Mouse (Mus musculus): ENCODE results near the gene Gm18596. TPM values are rescaled to one million over a fixed set of nuclear protein-coding genes. Genes with fewer than 3 reads are reported as not detected.
"Not testable (repeated sequence)": the region's sequence is repeated elsewhere in the genome, so short reads cannot be mapped to it uniquely, and the experiment has no call there.

The Gm18596 gene
- polyA plus RNA-seq, 1 experiment from 2014 or later = not detected

DNA sequence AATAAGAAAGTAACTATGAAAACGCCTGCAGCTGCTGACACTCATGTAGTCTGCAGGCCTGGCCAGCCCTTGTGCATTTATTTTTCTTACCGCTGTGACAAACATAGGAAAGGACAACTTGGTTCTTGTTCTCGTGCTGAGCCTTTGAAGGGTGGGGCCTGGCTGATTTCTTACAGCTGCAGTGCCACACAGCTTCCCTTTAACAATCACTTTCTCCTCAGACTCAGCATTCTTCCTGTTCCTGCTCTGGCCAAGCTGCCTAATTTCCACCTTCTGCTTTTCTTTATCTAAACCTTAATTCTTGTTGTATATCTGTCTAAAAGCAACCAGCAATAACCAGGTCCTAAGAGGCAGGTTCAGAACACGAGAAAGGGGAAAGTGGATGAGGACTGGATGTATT is 28.7 kb downstream of the Gm18596 start:
- H3K4me1 ChIP-seq (replicated peaks; ENCODE audit: control insufficient read depth, insufficient read depth, low read length) = no peaks in the 10 kb centered on the region
- H3K36me3 ChIP-seq (ENCODE audit: control insufficient read depth, insufficient read depth) = no peaks in the 10 kb centered on the region
- TF ChIP-seq CTCF (IDR thresholded peaks at IDR 0.05; ENCODE audit: low read depth) = no peak
- H3K4me3 ChIP-seq (ENCODE audit: low read depth, low read length) = no peak overlapping the region
- no peak for ATAC-seq
- H3K9me3 ChIP-seq (ENCODE audit: control insufficient read depth) = no peaks in the 10 kb centered on the region
- no peak overlapping the region for H3K4me2 ChIP-seq (replicated peaks; ENCODE audit: low read depth)
- 56% methylated on average over 4 of the region's 4 CpGs for WGBS
- no peak overlapping the region for H3K27ac ChIP-seq (ENCODE audit: low read depth, low read length)
- H3K9ac ChIP-seq (ENCODE audit: low read depth, low read length) = no peak overlapping the region
- H3K27me3 ChIP-seq (replicated peaks; ENCODE audit: control insufficient read depth, insufficient read depth, low read length) = no peaks in the 10 kb centered on the region

DNA sequence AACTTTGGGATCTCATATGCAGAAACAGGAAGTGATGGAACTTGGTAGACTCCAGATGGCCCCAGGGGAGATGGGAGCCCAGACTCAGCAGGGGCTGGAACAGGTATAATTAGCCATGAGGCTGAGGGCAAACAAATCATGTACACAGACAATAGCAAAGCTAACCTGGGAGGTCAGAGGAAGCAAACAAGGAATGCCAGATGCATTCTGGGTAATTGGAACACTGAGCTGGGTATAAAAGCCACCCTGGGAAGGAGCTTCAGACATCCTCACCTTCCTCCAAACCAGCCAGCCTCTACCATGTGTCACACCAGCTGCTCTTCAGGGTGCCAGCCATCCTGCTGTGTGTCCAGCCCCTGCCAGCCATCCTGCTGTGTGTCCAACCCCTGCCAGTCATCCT is 31.3 kb downstream of the Gm18596 start, which contains the start of gene Gm10024:
TSS of gene Gm10024 (plus strand) at position 301 of the 400 bp plus-strand sequence.
- H3K27me3 ChIP-seq (replicated peaks; ENCODE audit: control insufficient read depth, insufficient read depth, low read length); H3K4me1 ChIP-seq (replicated peaks; ENCODE audit: control insufficient read depth, insufficient read depth, low read length); H3K9me3 ChIP-seq (ENCODE audit: control insufficient read depth); ATAC-seq; H3K4me2 ChIP-seq (replicated peaks; ENCODE audit: low read depth); H3K27ac ChIP-seq (ENCODE audit: low read depth, low read length); H3K9ac ChIP-seq (ENCODE audit: low read depth, low read length); H3K4me3 ChIP-seq (ENCODE audit: low read depth, low read length); H3K36me3 ChIP-seq (ENCODE audit: control insufficient read depth, insufficient read depth): not testable (repeated sequence)

DNA sequence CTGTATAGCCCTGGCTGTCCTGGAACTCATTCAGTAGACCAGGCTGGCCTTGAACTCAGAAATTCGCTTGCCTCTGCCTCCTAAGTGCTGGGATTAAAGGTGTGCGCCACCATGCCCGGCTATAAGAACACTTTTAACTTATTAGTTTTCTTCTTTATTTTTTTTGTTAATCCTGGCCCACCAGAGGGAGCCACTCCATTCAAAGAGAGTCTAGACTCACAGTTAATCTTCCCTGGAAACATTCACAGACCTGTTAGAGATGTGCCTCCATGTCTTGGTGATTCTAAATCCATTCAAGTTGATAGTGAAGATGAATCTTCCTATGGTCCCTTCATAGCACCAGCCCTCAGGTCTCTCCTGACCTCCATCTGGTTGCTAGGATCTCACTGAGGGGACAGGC is 32.6 kb downstream of the Gm18596 start:
- H3K9me3 ChIP-seq (ENCODE audit: control insufficient read depth) = no peaks in the 10 kb centered on the region
- ATAC-seq = no peak
- no peaks in the 10 kb centered on the region for H3K27me3 ChIP-seq (replicated peaks; ENCODE audit: control insufficient read depth, insufficient read depth, low read length)
- TF ChIP-seq CTCF (IDR thresholded peaks at IDR 0.05; ENCODE audit: low read depth) = no peak
- H3K36me3 ChIP-seq (ENCODE audit: control insufficient read depth, insufficient read depth) = no peaks in the 10 kb centered on the region
- H3K4me3 ChIP-seq (ENCODE audit: low read depth, low read length) = no peak overlapping the region
- no peak overlapping the region for H3K4me2 ChIP-seq (replicated peaks; ENCODE audit: low read depth)
- no peaks in the 10 kb centered on the region for H3K4me1 ChIP-seq (replicated peaks; ENCODE audit: control insufficient read depth, insufficient read depth, low read length)
- H3K9ac ChIP-seq (ENCODE audit: low read depth, low read length) = no peak overlapping the region
- H3K27ac ChIP-seq (ENCODE audit: low read depth, low read length) = no peak overlapping the region
- WGBS = 66% methylated on average over 3 of the region's 3 CpGs

DNA sequence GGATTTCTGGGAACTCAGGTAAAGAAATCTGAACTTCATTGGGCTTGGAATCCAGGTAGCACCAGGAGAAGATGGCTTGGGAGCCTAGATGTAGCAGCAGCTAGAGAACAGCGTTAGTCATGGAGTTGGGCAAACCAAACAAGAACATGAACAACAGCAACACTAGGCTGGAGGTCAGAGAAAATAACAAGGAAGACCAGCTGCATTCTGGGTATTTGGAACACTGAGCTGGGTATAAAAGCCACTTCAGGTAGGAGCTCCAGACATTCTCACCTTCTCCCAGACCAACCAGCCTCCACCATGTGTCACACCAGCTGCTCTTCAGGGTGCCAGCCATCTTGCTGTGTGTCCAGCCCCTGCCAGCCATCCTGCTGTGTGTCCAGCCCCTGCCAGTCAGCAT is 36.1 kb downstream of the Gm18596 start, which contains the start of gene Gm10272:
TSS of gene Gm10272 (plus strand) at position 301 of the 400 bp plus-strand sequence.
- Histone ChIP-seq H3K27ac (ENCODE audit: low read depth, low read length) (no peak within 1 kb of the TSS), H3K27me3 (replicated peaks; ENCODE audit: control insufficient read depth, insufficient read depth, low read length) (no peaks in the 10 kb centered on the region), H3K36me3 (ENCODE audit: control insufficient read depth, insufficient read depth) (no peaks in the 10 kb centered on the region), H3K9ac (ENCODE audit: low read depth, low read length) (no peak within 1 kb of the TSS), H3K4me2 (replicated peaks; ENCODE audit: low read depth) (no peak within 1 kb of the TSS), H3K9me3 (ENCODE audit: control insufficient read depth) (no peaks in the 10 kb centered on the region), H3K4me1 (replicated peaks; ENCODE audit: control insufficient read depth, insufficient read depth, low read length) (no peaks in the 10 kb centered on the region), H3K4me3 (ENCODE audit: low read depth, low read length) (no peak within 1 kb of the TSS)
- WGBS = 100% methylated on average over 1 of the region's 1 CpGs
- TF ChIP-seq CTCF (IDR thresholded peaks at IDR 0.05; ENCODE audit: low read depth) = no peak
- ATAC-seq = no peak

DNA sequence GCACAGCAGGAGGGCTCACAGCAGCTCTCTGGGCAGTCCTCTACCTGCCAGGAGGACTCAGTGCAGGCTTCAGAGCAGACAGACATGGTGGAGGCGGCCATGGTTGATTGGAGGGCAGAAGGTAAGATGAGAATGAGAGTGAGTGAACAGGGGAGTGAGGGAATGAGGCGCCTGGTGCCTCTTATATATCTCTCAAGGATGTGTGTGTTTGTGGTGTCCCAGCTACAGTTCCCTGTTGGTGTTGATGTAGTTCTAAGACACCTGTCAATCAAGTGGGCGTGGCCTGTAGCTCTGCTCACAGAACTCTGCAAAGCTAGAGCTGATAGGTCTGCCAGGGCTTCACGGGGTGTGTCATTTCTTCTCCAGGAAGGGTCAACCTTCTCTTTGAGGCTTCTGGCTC is 45.3 kb downstream of the Gm18596 start, which contains the start of gene Gm9508:
TSS of gene Gm9508 (minus strand) at position 101 of the 400 bp plus-strand sequence.
- Histone ChIP-seq H3K4me2 (replicated peaks; ENCODE audit: low read depth) (no peak within 1 kb of the TSS), H3K27me3 (replicated peaks; ENCODE audit: control insufficient read depth, insufficient read depth, low read length) (no peaks in the 10 kb centered on the region), H3K27ac (ENCODE audit: low read depth, low read length) (no peak within 1 kb of the TSS), H3K4me1 (replicated peaks; ENCODE audit: control insufficient read depth, insufficient read depth, low read length) (no peaks in the 10 kb centered on the region), H3K36me3 (ENCODE audit: control insufficient read depth, insufficient read depth) (no peaks in the 10 kb centered on the region), H3K9me3 (ENCODE audit: control insufficient read depth) (0 out of 2 replicates have a peak, but pooled peaks cover 4% of the 10 kb centered on the region), H3K4me3 (ENCODE audit: low read depth, low read length) (no peak within 1 kb of the TSS), H3K9ac (ENCODE audit: low read depth, low read length) (no peak within 1 kb of the TSS)
- no peak for ATAC-seq
- WGBS = 36% methylated on average over 4 of the region's 4 CpGs
- no peak for TF ChIP-seq CTCF (IDR thresholded peaks at IDR 0.05; ENCODE audit: low read depth)

Other genes with a start within 250 kb of the Gm18596 start
- gene Fam207a, start 226.9 kb downstream of the Gm18596 start, polyA plus RNA-seq (2015; fragmentation: Nextera tagmentation; extraction: Ambion mirVana) = 37.9 and 38.2 TPM in 2 replicates
- gene Itgb2, start 212.4 kb downstream of the Gm18596 start, polyA plus RNA-seq (2015; fragmentation: Nextera tagmentation; extraction: Ambion mirVana) = 1.7 and 2.1 TPM in 2 replicates
- gene Pttg1ip, start 160.9 kb downstream of the Gm18596 start, polyA plus RNA-seq (2015; fragmentation: Nextera tagmentation; extraction: Ambion mirVana) = 200 and 201 TPM in 2 replicates
- gene Sumo3, start 136.5 kb downstream of the Gm18596 start, polyA plus RNA-seq (2015; fragmentation: Nextera tagmentation; extraction: Ambion mirVana) = 256 and 269 TPM in 2 replicates
- 18.9 TPM in 2 replicates for gene Gm49325, start 136.4 kb downstream of the Gm18596 start, polyA plus RNA-seq (2015; fragmentation: Nextera tagmentation; extraction: Ambion mirVana)
- gene Ube2g2, start 120.4 kb downstream of the Gm18596 start, polyA plus RNA-seq (2015; fragmentation: Nextera tagmentation; extraction: Ambion mirVana) = 36.4 and 37.8 TPM in 2 replicates
- 0.10 and 0.20 TPM in 2 replicates for gene Tspear, start 56.1 kb downstream of the Gm18596 start, polyA plus RNA-seq (2015; fragmentation: Nextera tagmentation; extraction: Ambion mirVana)
- not detected in 2 replicates for gene Gm19402, start 51.9 kb downstream of the Gm18596 start, polyA plus RNA-seq (2015; fragmentation: Nextera tagmentation; extraction: Ambion mirVana)
- gene Gm9508, start 45.4 kb downstream of the Gm18596 start, polyA plus RNA-seq (2015; fragmentation: Nextera tagmentation; extraction: Ambion mirVana) = not detected in 2 replicates
- not detected in 2 replicates for gene Gm10272, start 36.0 kb downstream of the Gm18596 start, polyA plus RNA-seq (2015; fragmentation: Nextera tagmentation; extraction: Ambion mirVana)
- gene Gm10024, start 31.2 kb downstream of the Gm18596 start, polyA plus RNA-seq (2015; fragmentation: Nextera tagmentation; extraction: Ambion mirVana) = not detected in 2 replicates
- not detected in 2 replicates for gene Gm10142, start 26.8 kb downstream of the Gm18596 start, polyA plus RNA-seq (2015; fragmentation: Nextera tagmentation; extraction: Ambion mirVana)
- not detected in 2 replicates for gene Krtap12-1, start 22.0 kb downstream of the Gm18596 start, polyA plus RNA-seq (2015; fragmentation: Nextera tagmentation; extraction: Ambion mirVana)
- gene Gm10100, start 16.2 kb downstream of the Gm18596 start, polyA plus RNA-seq (2015; fragmentation: Nextera tagmentation; extraction: Ambion mirVana) = not detected in 2 replicates
- gene Gm9736, start 8.7 kb upstream of the Gm18596 start, polyA plus RNA-seq (2015; fragmentation: Nextera tagmentation; extraction: Ambion mirVana) = not detected in 2 replicates
- gene Gm3233, start 17.0 kb upstream of the Gm18596 start, polyA plus RNA-seq (2015; fragmentation: Nextera tagmentation; extraction: Ambion mirVana) = not detected in 2 replicates
- not detected in 2 replicates for gene Gm3238, start 28.7 kb upstream of the Gm18596 start, polyA plus RNA-seq (2015; fragmentation: Nextera tagmentation; extraction: Ambion mirVana)
- gene Gm7138, start 34.3 kb upstream of the Gm18596 start, polyA plus RNA-seq (2015; fragmentation: Nextera tagmentation; extraction: Ambion mirVana) = not detected in 2 replicates
- not detected in 2 replicates for gene Gm3250, start 39.9 kb upstream of the Gm18596 start, polyA plus RNA-seq (2015; fragmentation: Nextera tagmentation; extraction: Ambion mirVana)
- not detected in 2 replicates for gene Gm7137, start 45.6 kb upstream of the Gm18596 start, polyA plus RNA-seq (2015; fragmentation: Nextera tagmentation; extraction: Ambion mirVana)
- not detected in 2 replicates for gene Gm9639, start 52.4 kb upstream of the Gm18596 start, polyA plus RNA-seq (2015; fragmentation: Nextera tagmentation; extraction: Ambion mirVana)
- gene Gm19668, start 56.5 kb upstream of the Gm18596 start, polyA plus RNA-seq (2015; fragmentation: Nextera tagmentation; extraction: Ambion mirVana) = not detected in 2 replicates
- gene Gm9507, start 69.2 kb upstream of the Gm18596 start, polyA plus RNA-seq (2015; fragmentation: Nextera tagmentation; extraction: Ambion mirVana) = not detected in 2 replicates
- gene Gm2696, start 72.0 kb upstream of the Gm18596 start, polyA plus RNA-seq (2015; fragmentation: Nextera tagmentation; extraction: Ambion mirVana) = not detected in 2 replicates
- not detected in 2 replicates for gene Krtap10-4, start 84.5 kb upstream of the Gm18596 start, polyA plus RNA-seq (2015; fragmentation: Nextera tagmentation; extraction: Ambion mirVana)
- gene Krtap10-10, start 93.3 kb upstream of the Gm18596 start, polyA plus RNA-seq (2015; fragmentation: Nextera tagmentation; extraction: Ambion mirVana) = not detected in 2 replicates
- not detected in 2 replicates for gene Gm36176, start 104.2 kb upstream of the Gm18596 start, polyA plus RNA-seq (2015; fragmentation: Nextera tagmentation; extraction: Ambion mirVana)
- not detected in 2 replicates for gene Gm10318, start 110.2 kb upstream of the Gm18596 start, polyA plus RNA-seq (2015; fragmentation: Nextera tagmentation; extraction: Ambion mirVana)
- not detected in 2 replicates for gene Gm3285, start 119.3 kb upstream of the Gm18596 start, polyA plus RNA-seq (2015; fragmentation: Nextera tagmentation; extraction: Ambion mirVana)
- gene Lrrc3, start 159.9 kb upstream of the Gm18596 start, polyA plus RNA-seq (2015; fragmentation: Nextera tagmentation; extraction: Ambion mirVana) = 2.1 TPM in 2 replicates
- gene Trpm2, start 227.9 kb upstream of the Gm18596 start, polyA plus RNA-seq (2015; fragmentation: Nextera tagmentation; extraction: Ambion mirVana) = 0.66 and 1.1 TPM in 2 replicates
- 8.5 and 8.6 TPM in 2 replicates for gene 1810043G02Rik, start 235.9 kb upstream of the Gm18596 start, polyA plus RNA-seq (2015; fragmentation: Nextera tagmentation; extraction: Ambion mirVana)

Data from intestine, postnatal 0 days (tissue).